In genomic region chr10:127287936-127288293, GRCm38 (mm10) we compare ENCODE assay signal across 8 mouse cellular contexts. TPM values are rescaled to one million over a fixed set of nuclear protein-coding genes. Genes with fewer than 3 reads are reported as not detected.
A peak's percentile ranks its signal among the peaks of the same experiment; 100 is the strongest.
DNase-seq lines count a peak whose midpoint lies in the region; ATAC-seq and TF ChIP-seq lines count a peak whose summit lies in the region.

No protein-coding gene starts in this region.

- peaks cover 44% of the 10 kb centered on the region for H3K36me3 ChIP-seq in embryonic facial prominence, embryonic 14.5 days (ENCODE audit: control insufficient read depth, insufficient read depth, low read length)
- peaks cover 24% of the 10 kb centered on the region; the same call in 1 of the 2 replicates for H3K36me3 ChIP-seq in limb, embryonic 11.5 days (ENCODE audit: control insufficient read depth, insufficient read depth, low read length)
- H3K36me3 ChIP-seq in neural tube, embryonic 14.5 days (ENCODE audit: control insufficient read depth, insufficient read depth, low read length), result peaks cover 32% of the 10 kb centered on the region

- H3K4me1 ChIP-seq in embryonic facial prominence, embryonic 14.5 days (ENCODE audit: control insufficient read depth, insufficient read depth, low read length), result peaks cover 30% of the 10 kb centered on the region
- H3K4me1 ChIP-seq in limb, embryonic 11.5 days (ENCODE audit: control insufficient read depth, insufficient read depth, low read length), result peaks cover 27% of the 10 kb centered on the region
- H3K4me1 ChIP-seq in neural tube, embryonic 14.5 days (ENCODE audit: control insufficient read depth, insufficient read depth, low read length), result peaks cover 44% of the 10 kb centered on the region

- H3K9me3 ChIP-seq in embryonic facial prominence, embryonic 14.5 days (ENCODE audit: control insufficient read depth, low read length), result no peaks in the 10 kb centered on the region
- no peaks in the 10 kb centered on the region for H3K9me3 ChIP-seq in limb, embryonic 11.5 days (ENCODE audit: control insufficient read depth, low read length)
- no peaks in the 10 kb centered on the region for H3K9me3 ChIP-seq in neural tube, embryonic 14.5 days (ENCODE audit: control insufficient read depth, low read length)

- H3K27me3 ChIP-seq in embryonic facial prominence, embryonic 14.5 days (replicated peaks; ENCODE audit: control insufficient read depth, insufficient read depth, low read length), result no peaks in the 10 kb centered on the region
- no peaks in the 10 kb centered on the region for H3K27me3 ChIP-seq in limb, embryonic 11.5 days (ENCODE audit: control insufficient read depth, insufficient read depth, low read length)
- no peaks in the 10 kb centered on the region for H3K27me3 ChIP-seq in neural tube, embryonic 14.5 days (ENCODE audit: control insufficient read depth, insufficient read depth, low read length)

- no peak for DNase-seq in left cerebral cortex, adult 2 months (ENCODE audit: extremely low spot score in 1 of 2, low spot score in 2 of 2)
- no peak for DNase-seq in left cerebral cortex, adult 18-20 months (ENCODE audit: low spot score in 2 of 2)
- DNase-seq in embryonic facial prominence, embryonic 14.5 days (ENCODE audit: low spot score), result no peak
- DNase-seq in limb, embryonic 11.5 days (ENCODE audit: low spot score), result no peak
- no peak for DNase-seq in layer of hippocampus, postnatal 10 days (ENCODE audit: low spot score in 2 of 2)
- no peak for DNase-seq in layer of hippocampus, adult 11-12 months (ENCODE audit: low spot score)
- no peak for DNase-seq in cerebellum, adult 8-10 months

- H3K27ac ChIP-seq in left cerebral cortex, adult 2 months, result peak overlapping the region; percentile 99
- peak overlapping the region; percentile 98 for H3K27ac ChIP-seq in embryonic facial prominence, embryonic 14.5 days (replicated peaks; ENCODE audit: low read depth, low read length)
- peak overlapping the region; percentile 96 for H3K27ac ChIP-seq in limb, embryonic 11.5 days (replicated peaks; ENCODE audit: low read depth, low read length)
- H3K27ac ChIP-seq in neural tube, embryonic 14.5 days (ENCODE audit: low read depth, low read length), result peak overlapping the region; percentile 96

- peak overlapping the region; percentile 84 for H3K9ac ChIP-seq in embryonic facial prominence, embryonic 14.5 days (ENCODE audit: low read depth, low read length)
- H3K9ac ChIP-seq in limb, embryonic 11.5 days (ENCODE audit: low read length), result peak overlapping the region; percentile 80
- H3K9ac ChIP-seq in neural tube, embryonic 14.5 days (replicated peaks; ENCODE audit: low read depth, low read length), result peak overlapping the region; percentile 84

- TF ChIP-seq CTCF in left cerebral cortex, adult 2 months (IDR thresholded peaks at IDR 0.05), result no peak

- 0% methylated on average over 3 of the region's 3 CpGs for WGBS in embryonic facial prominence, embryonic 14.5 days
- WGBS in limb, embryonic 11.5 days, result 3% methylated on average over 3 of the region's 3 CpGs
- WGBS in neural tube, embryonic 14.5 days, result 1% methylated on average over 3 of the region's 3 CpGs

- H3K4me3 ChIP-seq in left cerebral cortex, adult 2 months, result peak overlapping the region; percentile 64
- H3K4me3 ChIP-seq in embryonic facial prominence, embryonic 14.5 days (ENCODE audit: low read depth, low read length), result peak overlapping the region; percentile 59
- H3K4me3 ChIP-seq in limb, embryonic 11.5 days (ENCODE audit: low read depth, low read length), result peak overlapping the region; percentile 67
- H3K4me3 ChIP-seq in neural tube, embryonic 14.5 days (ENCODE audit: low read depth, low read length), result peak overlapping the region; percentile 64

- intact Hi-C loops in left cerebral cortex, adult 2 months (cut with DNase I), result loop anchor here (1.0 to 2.0 kb wide), 2 partner anchors 22 to 77 kb away; partner anchors contain the start of genes Dctn2 and Pip4k2c

- ATAC-seq in embryonic facial prominence, embryonic 14.5 days (ENCODE audit: low read depth), result no peak
- ATAC-seq in limb, embryonic 11.5 days (ENCODE audit: insufficient number of reproducible peaks, low FRiP score, low TSS enrichment, low read depth), result no peak
- no peak for ATAC-seq in neural tube, embryonic 14.5 days (ENCODE audit: low read depth)

- peak overlapping the region; percentile 95 for H3K4me2 ChIP-seq in embryonic facial prominence, embryonic 14.5 days (ENCODE audit: low read depth, low read length)
- H3K4me2 ChIP-seq in limb, embryonic 11.5 days (ENCODE audit: low read depth, severe bottlenecking), result peak overlapping the region; percentile 93
- H3K4me2 ChIP-seq in neural tube, embryonic 14.5 days (ENCODE audit: low read depth, low read length), result peak overlapping the region; percentile 91

RNA-seq across cellular contexts. Expression of gene Mbd6, which starts 0.9 kb away (rescaled TPM):
- 10 to 100 TPM; 42.2 to 52.4 TPM for total RNA-seq in left cerebral cortex, adult 2 months (2021)
- total RNA-seq in left cerebral cortex, adult 18-20 months (2021), result 10 to 100 TPM; 43.5 to 46.3 TPM
- 15.8 and 17.6 TPM in 2 replicates for polyA plus RNA-seq in embryonic facial prominence, embryonic 14.5 days (2014; fragmentation: Nextera tagmentation; extraction: Ambion mirVana)
- 17.0 and 17.2 TPM in 2 replicates for polyA plus RNA-seq in limb, embryonic 11.5 days (2014; fragmentation: Nextera tagmentation; extraction: Ambion mirVana)
- polyA plus RNA-seq in neural tube, embryonic 14.5 days (2014; fragmentation: Nextera tagmentation; extraction: Ambion mirVana), result 16.1 and 17.4 TPM in 2 replicates
- total RNA-seq in layer of hippocampus, postnatal 10 days (2021), result 10 to 100 TPM; 44.8 to 58.7 TPM

RNA-seq across cellular contexts. Expression of gene Dctn2, which starts 21.7 kb away (rescaled TPM):
- 100 to 1,000 TPM; 254 to 259 TPM for total RNA-seq in left cerebral cortex, adult 2 months (2021)
- total RNA-seq in left cerebral cortex, adult 18-20 months (2021), result 100 to 1,000 TPM; 260 TPM
- 166 and 186 TPM in 2 replicates for polyA plus RNA-seq in embryonic facial prominence, embryonic 14.5 days (2014; fragmentation: Nextera tagmentation; extraction: Ambion mirVana)
- 160 and 170 TPM in 2 replicates for polyA plus RNA-seq in limb, embryonic 11.5 days (2014; fragmentation: Nextera tagmentation; extraction: Ambion mirVana)
- 298 and 305 TPM in 2 replicates for polyA plus RNA-seq in neural tube, embryonic 14.5 days (2014; fragmentation: Nextera tagmentation; extraction: Ambion mirVana)
- 100 to 1,000 TPM; 312 to 315 TPM for total RNA-seq in layer of hippocampus, postnatal 10 days (2021)

RNA-seq across cellular contexts. Expression of gene Mars, which starts 23.7 kb away (rescaled TPM):
- total RNA-seq in left cerebral cortex, adult 2 months (2021), result 10 to 100 TPM; 55.3 to 61.5 TPM
- total RNA-seq in left cerebral cortex, adult 18-20 months (2021), result 10 to 100 TPM; 53.3 to 57.9 TPM
- polyA plus RNA-seq in embryonic facial prominence, embryonic 14.5 days (2014; fragmentation: Nextera tagmentation; extraction: Ambion mirVana), result 106 and 108 TPM in 2 replicates
- polyA plus RNA-seq in limb, embryonic 11.5 days (2014; fragmentation: Nextera tagmentation; extraction: Ambion mirVana), result 167 and 170 TPM in 2 replicates
- polyA plus RNA-seq in neural tube, embryonic 14.5 days (2014; fragmentation: Nextera tagmentation; extraction: Ambion mirVana), result 117 and 123 TPM in 2 replicates
- total RNA-seq in layer of hippocampus, postnatal 10 days (2021), result 10 to 100 TPM; 53.9 to 57.7 TPM

RNA-seq across cellular contexts. Expression of gene Kif5a, which starts 24.8 kb away (rescaled TPM):
- total RNA-seq in left cerebral cortex, adult 2 months (2021), result 1,000 to 10,000 TPM; 1,016 to 1,023 TPM
- total RNA-seq in left cerebral cortex, adult 18-20 months (2021), result 1,000 to 10,000 TPM; 1,032 to 1,108 TPM
- 13.7 and 14.6 TPM in 2 replicates for polyA plus RNA-seq in embryonic facial prominence, embryonic 14.5 days (2014; fragmentation: Nextera tagmentation; extraction: Ambion mirVana)
- polyA plus RNA-seq in limb, embryonic 11.5 days (2014; fragmentation: Nextera tagmentation; extraction: Ambion mirVana), result 2.1 and 3.8 TPM in 2 replicates
- 117 and 147 TPM in 2 replicates for polyA plus RNA-seq in neural tube, embryonic 14.5 days (2014; fragmentation: Nextera tagmentation; extraction: Ambion mirVana)
- total RNA-seq in layer of hippocampus, postnatal 10 days (2021), result 100 to 1,000 TPM; 360 to 377 TPM

RNA-seq across cellular contexts. Expression of gene Arhgap9, which starts 33.8 kb away (rescaled TPM):
- total RNA-seq in left cerebral cortex, adult 2 months (2021), result 1 to 10 TPM in 1 of 2 experiments, under 1 TPM in 1; 0.47 to 1.2 TPM
- 1 to 10 TPM; 1.1 TPM for total RNA-seq in left cerebral cortex, adult 18-20 months (2021)
- polyA plus RNA-seq in embryonic facial prominence, embryonic 14.5 days (2014; fragmentation: Nextera tagmentation; extraction: Ambion mirVana), result 3.7 and 4.4 TPM in 2 replicates
- 5.3 and 5.5 TPM in 2 replicates for polyA plus RNA-seq in limb, embryonic 11.5 days (2014; fragmentation: Nextera tagmentation; extraction: Ambion mirVana)
- polyA plus RNA-seq in neural tube, embryonic 14.5 days (2014; fragmentation: Nextera tagmentation; extraction: Ambion mirVana), result 0.42 and 1.1 TPM in 2 replicates
- 1 to 10 TPM; 1.1 to 1.2 TPM for total RNA-seq in layer of hippocampus, postnatal 10 days (2021)
